Mouse (Mus musculus) limb, embryonic 15.5 days (tissue): ENCODE measurements around the gene Slc25a47. TPM values are rescaled to one million over a fixed set of nuclear protein-coding genes. Genes with fewer than 3 reads are reported as not detected.

Experiments
- ATAC-seq: fragments of 200-750 bp; cut with Nextera tagmentation; 2 replicates; pipeline ENCODE4 v1.8.0; 2017; ENCODE audit warnings: low read depth, moderate TSS enrichment; ENCODE audit not compliant: insufficient number of reproducible peaks, low FRiP score, low TSS enrichment
- H3K27ac ChIP-seq: fragments of 300-500 bp; sonication (generic); 2 replicates; pipeline ENCODE4 v1.5.1; 2015; ENCODE audit warnings: moderate library complexity, mild to moderate bottlenecking, inconsistent platforms
- H3K27me3 ChIP-seq: fragments of 300-500 bp; sonication (generic); 2 replicates; pipeline ENCODE4 v1.6.1; 2015; ENCODE audit warnings: inconsistent platforms
- H3K36me3 ChIP-seq: fragments of 300-500 bp; sonication (generic); 2 replicates; pipeline ENCODE4 v1.6.1; 2015; ENCODE audit warnings: inconsistent platforms
- H3K4me1 ChIP-seq: fragments of 300-500 bp; sonication (generic); 2 replicates; pipeline ENCODE4 v1.6.1; 2015; ENCODE audit warnings: inconsistent platforms
- H3K4me2 ChIP-seq: fragments of 300-500 bp; sonication (generic); 2 replicates; pipeline ENCODE4 v1.6.1; 2015; ENCODE audit warnings: mild to moderate bottlenecking, inconsistent platforms
- H3K4me3 ChIP-seq: fragments of 300-500 bp; sonication (generic); 2 replicates; pipeline ENCODE4 v1.5.1; 2015; ENCODE audit warnings: mild to moderate bottlenecking, inconsistent platforms
- H3K9ac ChIP-seq: fragments of 300-500 bp; sonication (generic); 2 replicates; pipeline ENCODE4 v1.6.1; 2015; ENCODE audit warnings: inconsistent platforms
- H3K9me3 ChIP-seq: fragments of 300-500 bp; sonication (generic); 2 replicates; pipeline ENCODE4 v1.6.1; 2016; ENCODE audit warnings: inconsistent platforms
- WGBS: fragments of 180-500 bp; shearing (Covaris S2); methylation state at CpG from one replicate; pipeline ENCODE4 v1.1.7; 2015; 5-methylcytosine and 5-hydroxymethylcytosine counted together
- polyA plus RNA-seq: library from polyadenylated mRNA; unstranded; fragments of >200 nt; fragmentation: Nextera tagmentation; extraction: Ambion mirVana; gene quantifications from 2 replicates; pipeline ENCODE4 v1.2.1, GENCODE M21; 2015

The Slc25a47 gene
- polyA plus RNA-seq, 1 experiment from 2014 or later = 12.0 TPM

GRCm38 (mm10) chr12:108849488-108850022 is 13.7 kb downstream of the Slc25a47 start:
- no peak overlapping the region for H3K9ac ChIP-seq
- ATAC-seq = no peak
- H3K27me3 ChIP-seq = no peaks in the 10 kb centered on the region
- H3K4me3 ChIP-seq = no peak overlapping the region
- peaks cover 21% of the 10 kb centered on the region for H3K36me3 ChIP-seq
- H3K4me1 ChIP-seq = no peaks in the 10 kb centered on the region
- H3K4me2 ChIP-seq = no peak overlapping the region
- no peak overlapping the region for H3K27ac ChIP-seq
- 82% methylated on average over 4 of the region's 4 CpGs for WGBS
- no peaks in the 10 kb centered on the region for H3K9me3 ChIP-seq

- no peak overlapping the region for H3K4me3 ChIP-seq
- no peaks in the 10 kb centered on the region for H3K9me3 ChIP-seq
- WGBS = 62% methylated on average over 8 of the region's 8 CpGs
- H3K9ac ChIP-seq = no peak overlapping the region
- no peaks in the 10 kb centered on the region for H3K27me3 ChIP-seq
- no peak for ATAC-seq
- H3K36me3 ChIP-seq = peaks cover 15% of the 10 kb centered on the region
- no peak overlapping the region for H3K4me2 ChIP-seq
- no peaks in the 10 kb centered on the region for H3K4me1 ChIP-seq
- no peak overlapping the region for H3K27ac ChIP-seq
These were observed 14.3 kb downstream of the Slc25a47 start for GRCm38 (mm10) chr12:108850129-108850528.

- Histone ChIP-seq H3K4me2 (no peak overlapping the region), H3K4me1 (no peaks in the 10 kb centered on the region), H3K27ac (no peak overlapping the region), H3K27me3 (no peaks in the 10 kb centered on the region), H3K36me3 (peaks cover 13% of the 10 kb centered on the region; the same call in 1 of the 2 replicates), H3K9me3 (no peaks in the 10 kb centered on the region), H3K9ac (no peak overlapping the region), H3K4me3 (no peak overlapping the region)
- no peak for ATAC-seq
- WGBS = 86% methylated on average over 8 of the region's 8 CpGs
These were observed 15.0 kb downstream of the Slc25a47 start for GRCm38 (mm10) chr12:108850886-108851285.

GRCm38 (mm10) chr12:108852822-108853221 is 17.0 kb downstream of the Slc25a47 start:
- H3K27ac ChIP-seq = no peak overlapping the region
- 83% methylated on average over 8 of the region's 8 CpGs for WGBS

GRCm38 (mm10) chr12:108855081-108855480 is 19.2 kb downstream of the Slc25a47 start:
- H3K36me3 ChIP-seq = peaks cover 17% of the 10 kb centered on the region
- no peaks in the 10 kb centered on the region for H3K9me3 ChIP-seq
- WGBS = 82% methylated on average over 10 of the region's 10 CpGs
- H3K27me3 ChIP-seq = no peaks in the 10 kb centered on the region
- H3K27ac ChIP-seq = no peak overlapping the region
- no peaks in the 10 kb centered on the region; the same call in 1 of the 2 replicates for H3K4me1 ChIP-seq
- H3K4me2 ChIP-seq = no peak overlapping the region
- no peak overlapping the region for H3K4me3 ChIP-seq
- ATAC-seq = no peak
- H3K9ac ChIP-seq = no peak overlapping the region

More at GRCm38 (mm10) chr12:108852822-108853221, 17.0 kb downstream of the Slc25a47 start:
- H3K4me1 ChIP-seq = no peaks in the 10 kb centered on the region
- no peaks in the 10 kb centered on the region for H3K27me3 ChIP-seq
- no peak overlapping the region for H3K4me2 ChIP-seq
- no peak for ATAC-seq
- H3K36me3 ChIP-seq = peaks cover 9% of the 10 kb centered on the region; the same call in 1 of the 2 replicates
- H3K4me3 ChIP-seq = no peak overlapping the region
- H3K9me3 ChIP-seq = no peaks in the 10 kb centered on the region
- no peak overlapping the region for H3K9ac ChIP-seq

GRCm38 (mm10) chr12:108856186-108856585 is 20.3 kb downstream of the Slc25a47 start:
- Histone ChIP-seq H3K9ac (no peak overlapping the region), H3K27me3 (no peaks in the 10 kb centered on the region), H3K4me3 (no peak overlapping the region), H3K36me3 (peaks cover 28% of the 10 kb centered on the region), H3K27ac (no peak overlapping the region), H3K9me3 (no peaks in the 10 kb centered on the region), H3K4me1 (no peaks in the 10 kb centered on the region; the same call in 1 of the 2 replicates), H3K4me2 (no peak overlapping the region)
- no peak for ATAC-seq
- 77% methylated on average over 8 of the region's 8 CpGs for WGBS

GRCm38 (mm10) chr12:108857109-108857508 is 21.3 kb downstream of the Slc25a47 start:
- Histone ChIP-seq H3K4me2 (no peak overlapping the region), H3K27me3 (no peaks in the 10 kb centered on the region), H3K9me3 (no peaks in the 10 kb centered on the region), H3K9ac (no peak overlapping the region), H3K27ac (no peak overlapping the region), H3K36me3 (peaks cover 35% of the 10 kb centered on the region), H3K4me1 (no peaks in the 10 kb centered on the region; the same call in 1 of the 2 replicates), H3K4me3 (no peak overlapping the region)
- ATAC-seq = no peak
- 92% methylated on average over 7 of the region's 7 CpGs for WGBS

- Histone ChIP-seq H3K9ac (no peak overlapping the region), H3K27ac (no peak overlapping the region), H3K27me3 (no peaks in the 10 kb centered on the region), H3K4me2 (no peak overlapping the region), H3K4me3 (no peak overlapping the region), H3K4me1 (no peaks in the 10 kb centered on the region; the same call in 1 of the 2 replicates), H3K36me3 (peaks cover 41% of the 10 kb centered on the region), H3K9me3 (no peaks in the 10 kb centered on the region)
- no peak for ATAC-seq
- 75% methylated on average over 7 of the region's 7 CpGs for WGBS
These were observed 21.8 kb downstream of the Slc25a47 start for GRCm38 (mm10) chr12:108857589-108858184.

- no peaks in the 10 kb centered on the region for H3K27me3 ChIP-seq
- H3K4me3 ChIP-seq = no peak overlapping the region
- ATAC-seq = no peak
- peaks cover 49% of the 10 kb centered on the region for H3K36me3 ChIP-seq
- 87% methylated on average over 5 of the region's 5 CpGs for WGBS
- H3K9ac ChIP-seq = no peak overlapping the region
- H3K27ac ChIP-seq = no peak overlapping the region
- no peak overlapping the region for H3K4me2 ChIP-seq
- H3K4me1 ChIP-seq = no peaks in the 10 kb centered on the region; the same call in 1 of the 2 replicates
- H3K9me3 ChIP-seq = no peaks in the 10 kb centered on the region
These were observed 22.6 kb downstream of the Slc25a47 start for GRCm38 (mm10) chr12:108858486-108858885.

- no peak overlapping the region for H3K9ac ChIP-seq
- H3K4me2 ChIP-seq = no peak overlapping the region
- H3K4me3 ChIP-seq = no peak overlapping the region
- no peaks in the 10 kb centered on the region for H3K9me3 ChIP-seq
- no peak overlapping the region for H3K27ac ChIP-seq
- no peaks in the 10 kb centered on the region for H3K27me3 ChIP-seq
- peaks cover 98% of the 10 kb centered on the region for H3K36me3 ChIP-seq
- 84% methylated on average over 6 of the region's 6 CpGs for WGBS
- ATAC-seq = no peak
- no peaks in the 10 kb centered on the region for H3K4me1 ChIP-seq
These were observed 29.2 kb downstream of the Slc25a47 start for GRCm38 (mm10) chr12:108865007-108865494.

GRCm38 (mm10) chr12:108869575-108869974 is 33.7 kb downstream of the Slc25a47 start:
- ATAC-seq = no peak

GRCm38 (mm10) chr12:108873122-108873521 is 37.3 kb downstream of the Slc25a47 start:
- no peak overlapping the region for H3K4me3 ChIP-seq
- ATAC-seq = no peak
- no peaks in the 10 kb centered on the region for H3K27me3 ChIP-seq
- 84% methylated on average over 5 of the region's 5 CpGs for WGBS
- H3K4me1 ChIP-seq = no peaks in the 10 kb centered on the region
- no peak overlapping the region for H3K9ac ChIP-seq
- H3K36me3 ChIP-seq = peaks cover 72% of the 10 kb centered on the region
- no peaks in the 10 kb centered on the region for H3K9me3 ChIP-seq
- no peak overlapping the region for H3K27ac ChIP-seq
- H3K4me2 ChIP-seq = no peak overlapping the region

More at GRCm38 (mm10) chr12:108869575-108869974, 33.7 kb downstream of the Slc25a47 start:
- no peak overlapping the region for H3K9ac ChIP-seq
- H3K36me3 ChIP-seq = peaks cover 89% of the 10 kb centered on the region
- WGBS = 84% methylated on average over 2 of the region's 2 CpGs
- no peaks in the 10 kb centered on the region for H3K27me3 ChIP-seq
- no peak overlapping the region for H3K4me2 ChIP-seq
- H3K27ac ChIP-seq = no peak overlapping the region
- H3K4me3 ChIP-seq = no peak overlapping the region
- no peaks in the 10 kb centered on the region for H3K9me3 ChIP-seq
- no peaks in the 10 kb centered on the region for H3K4me1 ChIP-seq
